Mouse (Mus musculus) limb, embryonic 10.5 days (tissue): ENCODE data around the gene Hsdl1. TPM values are rescaled to one million over a fixed set of nuclear protein-coding genes. Genes with fewer than 3 reads are reported as not detected.

Source experiments
- polyA plus RNA-seq: library from polyadenylated mRNA; unstranded; fragments of >200 nt; fragmentation: Nextera tagmentation; extraction: Ambion mirVana; gene quantifications from 2 replicates; pipeline ENCODE4 v1.2.1, GENCODE M21; 2016

Gene Hsdl1
- polyA plus RNA-seq, 1 experiment from 2014 or later: 33.5 TPM

Other genes starting within 250 kb of the Hsdl1 start
- 217 and 241 TPM in 2 replicates for gene Hsbp1, start 230.7 kb downstream of the Hsdl1 start, polyA plus RNA-seq
- gene Mlycd, start 180.3 kb downstream of the Hsdl1 start, polyA plus RNA-seq: 6.3 and 6.7 TPM in 2 replicates
- gene Osgin1, start 141.1 kb downstream of the Hsdl1 start, polyA plus RNA-seq: 0.26 and 0.34 TPM in 2 replicates
- gene Necab2, start 128.5 kb downstream of the Hsdl1 start, polyA plus RNA-seq: 4.2 and 5.6 TPM in 2 replicates
- gene Slc38a8, start 73.5 kb downstream of the Hsdl1 start, polyA plus RNA-seq: 0.05 and 0.11 TPM in 2 replicates
- 120 and 129 TPM in 2 replicates for gene Mbtps1, start 16.4 kb downstream of the Hsdl1 start, polyA plus RNA-seq
- 0.06 and 0.14 TPM in 2 replicates for gene Dnaaf1, start 52 bp upstream of the Hsdl1 start, polyA plus RNA-seq
- 15.8 and 16.0 TPM in 2 replicates for gene Taf1c, start 30.0 kb upstream of the Hsdl1 start, polyA plus RNA-seq
- gene Adad2, start 37.6 kb upstream of the Hsdl1 start, polyA plus RNA-seq: not detected in 2 replicates
- gene Kcng4, start 60.5 kb upstream of the Hsdl1 start, polyA plus RNA-seq: 0.04 TPM in 1 of 2 replicates, not detected in the other
- 0.10 TPM in 1 of 2 replicates, not detected in the other for gene Wfdc1, start 91.2 kb upstream of the Hsdl1 start, polyA plus RNA-seq
- 2.3 and 2.5 TPM in 2 replicates for gene Atp2c2, start 124.8 kb upstream of the Hsdl1 start, polyA plus RNA-seq
- gene Tldc1, start 203.2 kb upstream of the Hsdl1 start, polyA plus RNA-seq: 13.1 and 14.6 TPM in 2 replicates